Mouse (Mus musculus): ENCODE measurements at regions not wholly inside any gene's neighbourhood (a gene's known extent, or its start where the extent isn't known, plus 50 kb on each side); places are given as distances from the start of the nearest gene placed in this dataset.

GRCm38 (mm10) chr10:16685352-16685751 is 1037.7 kb upstream of the Cited2 start:
- Histone ChIP-seq H3K4me3 (replicated peaks; ENCODE audit: control insufficient read depth, low read depth, low read length) (no peak overlapping the region), H3K27ac (ENCODE audit: control insufficient read depth, insufficient read depth, low read depth, low read length, poor library complexity) (no peak overlapping the region), H3K4me1 (ENCODE audit: control insufficient read depth, insufficient read depth, low read length) (no peaks in the 10 kb centered on the region)
- no peak for TF ChIP-seq POLR2A (IDR thresholded peaks at IDR 0.05; ENCODE audit: borderline replicate concordance, control insufficient read depth, low read depth, low read length)
- TF ChIP-seq CTCF (IDR thresholded peaks at IDR 0.05; ENCODE audit: control insufficient read depth, insufficient read depth, low read length), result no peak
- WGBS, result 90% methylated on average over 1 of the region's 1 CpGs

- TF ChIP-seq CTCF (IDR thresholded peaks at IDR 0.05; ENCODE audit: control insufficient read depth, insufficient read depth, low read length) (no peak), POLR2A (IDR thresholded peaks at IDR 0.05; ENCODE audit: borderline replicate concordance, control insufficient read depth, low read depth, low read length) (no peak)
- no peak overlapping the region for H3K4me3 ChIP-seq (replicated peaks; ENCODE audit: control insufficient read depth, low read depth, low read length)
- H3K27ac ChIP-seq (ENCODE audit: control insufficient read depth, insufficient read depth, low read depth, low read length, poor library complexity), result no peak overlapping the region
- no peaks in the 10 kb centered on the region for H3K4me1 ChIP-seq (ENCODE audit: control insufficient read depth, insufficient read depth, low read length)
- WGBS, result 66% methylated on average over 2 of the region's 2 CpGs
These were observed 1016.0 kb upstream of the Cited2 start for GRCm38 (mm10) chr10:16706976-16707375.

- 76% methylated on average over 3 of the region's 3 CpGs for WGBS
- no peak overlapping the region for H3K4me3 ChIP-seq (replicated peaks; ENCODE audit: control insufficient read depth, low read depth, low read length)
- H3K4me1 ChIP-seq (ENCODE audit: control insufficient read depth, insufficient read depth, low read length), result no peaks in the 10 kb centered on the region
- TF ChIP-seq POLR2A (IDR thresholded peaks at IDR 0.05; ENCODE audit: borderline replicate concordance, control insufficient read depth, low read depth, low read length), result no peak
- no peak for TF ChIP-seq CTCF (IDR thresholded peaks at IDR 0.05; ENCODE audit: control insufficient read depth, insufficient read depth, low read length)
- H3K27ac ChIP-seq (ENCODE audit: control insufficient read depth, insufficient read depth, low read depth, low read length, poor library complexity), result no peak overlapping the region
These were observed 1009.9 kb upstream of the Cited2 start for GRCm38 (mm10) chr10:16713143-16713542.

GRCm38 (mm10) chr10:16714065-16714464 is 1009.0 kb upstream of the Cited2 start:
- no peaks in the 10 kb centered on the region for H3K4me1 ChIP-seq (ENCODE audit: control insufficient read depth, insufficient read depth, low read length)
- no peak overlapping the region for H3K4me3 ChIP-seq (replicated peaks; ENCODE audit: control insufficient read depth, low read depth, low read length)
- TF ChIP-seq POLR2A (IDR thresholded peaks at IDR 0.05; ENCODE audit: borderline replicate concordance, control insufficient read depth, low read depth, low read length), result no peak
- TF ChIP-seq CTCF (IDR thresholded peaks at IDR 0.05; ENCODE audit: control insufficient read depth, insufficient read depth, low read length), result no peak
- WGBS, result 39% methylated on average over 4 of the region's 4 CpGs
- no peak overlapping the region for H3K27ac ChIP-seq (ENCODE audit: control insufficient read depth, insufficient read depth, low read depth, low read length, poor library complexity)

GRCm38 (mm10) chr10:16714526-16714925 is 1008.5 kb upstream of the Cited2 start:
- no peak overlapping the region for H3K4me3 ChIP-seq (replicated peaks; ENCODE audit: control insufficient read depth, low read depth, low read length)
- no peak for TF ChIP-seq POLR2A (IDR thresholded peaks at IDR 0.05; ENCODE audit: borderline replicate concordance, control insufficient read depth, low read depth, low read length)
- no peak for TF ChIP-seq CTCF (IDR thresholded peaks at IDR 0.05; ENCODE audit: control insufficient read depth, insufficient read depth, low read length)
- WGBS, result 30% methylated on average over 2 of the region's 2 CpGs
- no peak overlapping the region for H3K27ac ChIP-seq (ENCODE audit: control insufficient read depth, insufficient read depth, low read depth, low read length, poor library complexity)
- no peaks in the 10 kb centered on the region for H3K4me1 ChIP-seq (ENCODE audit: control insufficient read depth, insufficient read depth, low read length)

GRCm38 (mm10) chr10:16742246-16742645 is 980.8 kb upstream of the Cited2 start:
- no peak for TF ChIP-seq CTCF (IDR thresholded peaks at IDR 0.05; ENCODE audit: control insufficient read depth, insufficient read depth, low read length)
- no peak for TF ChIP-seq POLR2A (IDR thresholded peaks at IDR 0.05; ENCODE audit: borderline replicate concordance, control insufficient read depth, low read depth, low read length)
- H3K4me1 ChIP-seq (ENCODE audit: control insufficient read depth, insufficient read depth, low read length), result no peaks in the 10 kb centered on the region
- H3K27ac ChIP-seq (ENCODE audit: control insufficient read depth, insufficient read depth, low read depth, low read length, poor library complexity), result no peak overlapping the region
- no peak overlapping the region for H3K4me3 ChIP-seq (replicated peaks; ENCODE audit: control insufficient read depth, low read depth, low read length)

GRCm38 (mm10) chr10:16751546-16751945 is 971.5 kb upstream of the Cited2 start:
- Histone ChIP-seq H3K4me1 (ENCODE audit: control insufficient read depth, insufficient read depth, low read length) (no peaks in the 10 kb centered on the region), H3K27ac (ENCODE audit: control insufficient read depth, insufficient read depth, low read depth, low read length, poor library complexity) (no peak overlapping the region), H3K4me3 (replicated peaks; ENCODE audit: control insufficient read depth, low read depth, low read length) (no peak overlapping the region)
- no peak for TF ChIP-seq POLR2A (IDR thresholded peaks at IDR 0.05; ENCODE audit: borderline replicate concordance, control insufficient read depth, low read depth, low read length)
- no peak for TF ChIP-seq CTCF (IDR thresholded peaks at IDR 0.05; ENCODE audit: control insufficient read depth, insufficient read depth, low read length)

GRCm38 (mm10) chr10:16789641-16790243 is 933.3 kb upstream of the Cited2 start:
- Histone ChIP-seq H3K27ac (ENCODE audit: control insufficient read depth, insufficient read depth, low read depth, low read length, poor library complexity) (no peak overlapping the region), H3K4me1 (ENCODE audit: control insufficient read depth, insufficient read depth, low read length) (no peaks in the 10 kb centered on the region), H3K4me3 (replicated peaks; ENCODE audit: control insufficient read depth, low read depth, low read length) (no peak overlapping the region)
- TF ChIP-seq POLR2A (IDR thresholded peaks at IDR 0.05; ENCODE audit: borderline replicate concordance, control insufficient read depth, low read depth, low read length), result no peak
- TF ChIP-seq CTCF (IDR thresholded peaks at IDR 0.05; ENCODE audit: control insufficient read depth, insufficient read depth, low read length), result no peak
- WGBS, result 72% methylated on average over 4 of the region's 4 CpGs

GRCm38 (mm10) chr10:16803978-16804377 is 919.0 kb upstream of the Cited2 start:
- H3K27ac ChIP-seq (ENCODE audit: control insufficient read depth, insufficient read depth, low read depth, low read length, poor library complexity), result no peak overlapping the region
- TF ChIP-seq POLR2A (IDR thresholded peaks at IDR 0.05; ENCODE audit: borderline replicate concordance, control insufficient read depth, low read depth, low read length) (no peak), CTCF (IDR thresholded peaks at IDR 0.05; ENCODE audit: control insufficient read depth, insufficient read depth, low read length) (no peak)
- no peak overlapping the region for H3K4me3 ChIP-seq (replicated peaks; ENCODE audit: control insufficient read depth, low read depth, low read length)
- no peaks in the 10 kb centered on the region for H3K4me1 ChIP-seq (ENCODE audit: control insufficient read depth, insufficient read depth, low read length)
- 88% methylated on average over 2 of the region's 2 CpGs for WGBS

Measured in bone marrow, adult 2 months (tissue).